Mouse (Mus musculus) midbrain, postnatal 0 days (tissue): Measurements from ENCODE around the gene Cog5. TPM values are rescaled to one million over a fixed set of nuclear protein-coding genes. Genes with fewer than 3 reads are reported as not detected.

ENCODE experiments used
- ATAC-seq: fragments of 200-750 bp; cut with Nextera tagmentation; 2 replicates; pipeline ENCODE4 v1.8.0; 2017; ENCODE audit warnings: moderate number of reproducible peaks, mild to moderate bottlenecking, moderate TSS enrichment, moderate library complexity; ENCODE audit not compliant: low FRiP score
- DNase-seq: peaks from one replicate; pipeline ENCODE4 v3.0.0-alpha.2; 2015; ENCODE audit warnings: low spot score
- H3K27ac ChIP-seq: fragments of 300-500 bp; sonication (generic); 2 replicates; pipeline ENCODE4 v1.5.1; 2014; ENCODE audit warnings: low read depth, mild to moderate bottlenecking, low read length, mixed read lengths
- H3K27me3 ChIP-seq: fragments of 300-500 bp; sonication (generic); 2 replicates; pipeline ENCODE4 v1.6.1; 2014; ENCODE audit warnings: low read length, control low read depth, mixed read lengths; ENCODE audit not compliant: insufficient read depth
- H3K36me3 ChIP-seq: fragments of 300-500 bp; sonication (generic); 2 replicates; pipeline ENCODE4 v1.6.1; 2014; ENCODE audit warnings: low read length, control low read depth, mixed read lengths; ENCODE audit not compliant: insufficient read depth
- H3K4me1 ChIP-seq: fragments of 300-500 bp; sonication (generic); 2 replicates; pipeline ENCODE4 v1.6.1; 2014; ENCODE audit warnings: mild to moderate bottlenecking, control low read depth, antibody characterized with exemption, low read length, mixed read lengths; ENCODE audit not compliant: insufficient read depth
- H3K4me2 ChIP-seq: fragments of 300-500 bp; sonication (generic); 2 replicates; pipeline ENCODE4 v1.6.1; 2014; ENCODE audit warnings: low read depth, mild to moderate bottlenecking, low read length, mixed read lengths; ENCODE audit not compliant: poor library complexity, severe bottlenecking
- H3K4me3 ChIP-seq: fragments of 300-500 bp; sonication (generic); 2 replicates; pipeline ENCODE4 v1.5.1; 2014; ENCODE audit warnings: low read depth, mild to moderate bottlenecking, low read length, moderate library complexity
- H3K9ac ChIP-seq: fragments of 300-500 bp; sonication (generic); replicated peaks from 2 replicates; pipeline ENCODE4 v1.6.1; 2014; ENCODE audit warnings: mild to moderate bottlenecking, low read length, moderate library complexity, mixed read lengths; ENCODE audit not compliant: poor library complexity, severe bottlenecking
- H3K9me3 ChIP-seq: fragments of 300-500 bp; sonication (generic); 2 replicates; pipeline ENCODE4 v1.6.1; 2016; ENCODE audit warnings: low read length, control low read depth
- CTCF ChIP-seq: IDR thresholded peaks from 2 replicates; pipeline ENCODE4 v1.5.1; 2016; ENCODE audit warnings: antibody characterized with exemption, mild to moderate bottlenecking
- WGBS: fragments of 180-500 bp; shearing (Covaris S2); extraction: QIAGEN DNeasy Blood & Tissue Kit; methylation state at CpG from one replicate; pipeline ENCODE4 v1.1.7; 2014; 5-methylcytosine and 5-hydroxymethylcytosine counted together
- polyA plus RNA-seq: library from polyadenylated mRNA; unstranded; fragments of >200 nt; fragmentation: Nextera tagmentation; extraction: Ambion mirVana; gene quantifications from 2 replicates; pipeline ENCODE4 v1.2.1, GENCODE M21; 2015
- total RNA-seq: library from RNA; depleted of rRNA; stranded (reverse); fragments of >200 nt; gene quantifications from 2 replicates; pipeline ENCODE4 v1.2.3, GENCODE M21; 2014

The Cog5 gene
- total and polyA plus RNA-seq, 2 experiments from 2014 or later = 18.8 to 41.1 TPM

- no peaks in the 10 kb centered on the region for H3K27me3 ChIP-seq
- H3K9me3 ChIP-seq = no peaks in the 10 kb centered on the region
- 3% methylated on average over 1 of the region's 1 CpGs for WGBS
- no peaks in the 10 kb centered on the region for H3K4me1 ChIP-seq
- DNase-seq = no peak
- no peak overlapping the region for H3K4me3 ChIP-seq
- no peak for ATAC-seq
- no peak overlapping the region for H3K4me2 ChIP-seq
- no peak for TF ChIP-seq CTCF
- no peak overlapping the region for H3K27ac ChIP-seq
- H3K9ac ChIP-seq = no peak overlapping the region
- H3K36me3 ChIP-seq = no peaks in the 10 kb centered on the region
Observed at GRCm38 (mm10) chr12:31836211-31836610, 181.5 kb downstream of the Cog5 start.

- TF ChIP-seq CTCF = no peak
- no peak for ATAC-seq
- no peak for DNase-seq
Observed at GRCm38 (mm10) chr12:31838521-31838920, 183.9 kb downstream of the Cog5 start.

GRCm38 (mm10) chr12:31839249-31839648 is 184.6 kb downstream of the Cog5 start:
- ATAC-seq (no peak), DNase-seq (no peak)
- Histone ChIP-seq H3K27me3 (no peaks in the 10 kb centered on the region), H3K9ac (no peak overlapping the region), H3K4me1 (no peaks in the 10 kb centered on the region), H3K36me3 (no peaks in the 10 kb centered on the region), H3K4me3 (no peak overlapping the region), H3K9me3 (no peaks in the 10 kb centered on the region), H3K27ac (no peak overlapping the region), H3K4me2 (no peak overlapping the region)
- no peak for TF ChIP-seq CTCF

More at GRCm38 (mm10) chr12:31838521-31838920, 183.9 kb downstream of the Cog5 start:
- H3K9me3 ChIP-seq = no peaks in the 10 kb centered on the region
- no peaks in the 10 kb centered on the region for H3K4me1 ChIP-seq
- no peaks in the 10 kb centered on the region for H3K27me3 ChIP-seq
- H3K4me2 ChIP-seq = no peak overlapping the region
- no peak overlapping the region for H3K27ac ChIP-seq
- no peak overlapping the region for H3K4me3 ChIP-seq
- H3K36me3 ChIP-seq = no peaks in the 10 kb centered on the region
- H3K9ac ChIP-seq = no peak overlapping the region

- no peak for DNase-seq
- Histone ChIP-seq H3K9me3 (no peaks in the 10 kb centered on the region), H3K27me3 (no peaks in the 10 kb centered on the region), H3K36me3 (no peaks in the 10 kb centered on the region), H3K4me1 (no peaks in the 10 kb centered on the region), H3K9ac (no peak overlapping the region), H3K27ac (no peak overlapping the region), H3K4me3 (no peak overlapping the region), H3K4me2 (no peak overlapping the region)
- WGBS = 93% methylated on average over 3 of the region's 3 CpGs
- TF ChIP-seq CTCF = no peak
- no peak for ATAC-seq
Observed at GRCm38 (mm10) chr12:31846077-31846476, 191.4 kb downstream of the Cog5 start.

GRCm38 (mm10) chr12:31848630-31849415 is 194.2 kb downstream of the Cog5 start:
- no peaks in the 10 kb centered on the region for H3K4me1 ChIP-seq
- peak; percentile 84 for DNase-seq
- H3K9me3 ChIP-seq = no peaks in the 10 kb centered on the region
- H3K36me3 ChIP-seq = no peaks in the 10 kb centered on the region
- H3K4me3 ChIP-seq = no peak overlapping the region
- no peak overlapping the region for H3K27ac ChIP-seq
- no peak overlapping the region for H3K9ac ChIP-seq
- ATAC-seq = peak; percentile 91
- no peaks in the 10 kb centered on the region for H3K27me3 ChIP-seq
- no peak for TF ChIP-seq CTCF
- WGBS = 78% methylated on average over 5 of the region's 5 CpGs
- no peak overlapping the region for H3K4me2 ChIP-seq

GRCm38 (mm10) chr12:31849601-31850000 is 194.9 kb downstream of the Cog5 start:
- no peaks in the 10 kb centered on the region for H3K4me1 ChIP-seq
- no peak for DNase-seq
- WGBS = 96% methylated on average over 2 of the region's 2 CpGs
- no peak overlapping the region for H3K4me2 ChIP-seq
- no peak for TF ChIP-seq CTCF
- H3K9ac ChIP-seq = no peak overlapping the region
- no peak overlapping the region for H3K4me3 ChIP-seq
- no peak overlapping the region for H3K27ac ChIP-seq
- H3K36me3 ChIP-seq = no peaks in the 10 kb centered on the region
- no peaks in the 10 kb centered on the region for H3K27me3 ChIP-seq
- H3K9me3 ChIP-seq = no peaks in the 10 kb centered on the region
- no peak for ATAC-seq
